Mouse (Mus musculus): ENCODE measurements at regions not wholly inside any gene's neighbourhood (a gene's known extent, or its start where the extent isn't known, plus 50 kb on each side); places are given as distances from the start of the nearest gene placed in this dataset.

- TF ChIP-seq CTCF (IDR thresholded peaks at IDR 0.05; ENCODE audit: control insufficient read depth, insufficient read depth, low read length): no peak
- no peak for TF ChIP-seq POLR2A (IDR thresholded peaks at IDR 0.05; ENCODE audit: borderline replicate concordance, control insufficient read depth, low read depth, low read length)
Observed at GRCm38 (mm10) chr1:184650541-184651105, 81.8 kb downstream of the Hlx start.

Measured in bone marrow, adult 2 months (tissue).